In the genomic region with DNA sequence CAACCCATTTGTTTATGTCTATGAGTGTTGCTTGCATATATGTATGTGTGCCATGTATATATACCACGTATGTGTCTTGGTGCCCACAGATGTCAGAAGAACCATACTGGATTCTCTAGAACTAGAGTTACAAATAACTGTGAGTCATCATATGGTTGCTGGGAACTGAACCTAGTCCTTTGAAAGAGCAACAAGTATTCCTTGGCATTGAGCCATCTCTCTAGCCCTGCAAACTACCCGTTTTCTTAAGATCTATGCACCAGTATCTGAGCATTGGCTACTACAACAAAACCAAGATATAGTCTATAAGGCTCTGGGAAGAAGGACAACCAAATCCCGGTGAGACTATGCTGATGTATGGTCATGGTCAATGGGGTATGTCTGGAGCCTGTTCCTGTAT, we compare ENCODE assay signal across 26 mouse cellular contexts. TPM values are rescaled to one million over a fixed set of nuclear protein-coding genes. Genes with fewer than 3 reads are reported as not detected.
"Had no signal": no experiment of that assay in that cellular context is flagged by ENCODE, and none has a peak within 500 bp of the region (broad histone marks: within the 10 kb centered on the region; RNA-seq: fewer than 3 reads in every experiment).

No protein-coding gene starts in this region.

- DNase-seq: gastrocnemius, adult 2 months; gastrocnemius, postnatal 14 days; gastrocnemius, postnatal 36 days; heart, adult 2 months; heart, postnatal 4 days; kidney, adult 11 months; kidney, adult 2 months; kidney, adult 9 months; kidney, postnatal 14 days; kidney, postnatal 36 days; layer of hippocampus, adult 9-11 months; layer of hippocampus, postnatal 36 days; left cerebral cortex, postnatal 4 days had no signal

- H3K4me1 ChIP-seq: heart, embryonic 13.5 days; heart, embryonic 15.5 days; hindbrain, embryonic 10.5 days; hindbrain, embryonic 13.5 days; hindbrain, embryonic 15.5 days; kidney, embryonic 15.5 days; limb, embryonic 13.5 days; limb, embryonic 15.5 days; liver, embryonic 12.5 days had no signal

- H3K4me2 ChIP-seq: heart, embryonic 11.5 days; heart, embryonic 13.5 days; heart, embryonic 15.5 days; hindbrain, embryonic 13.5 days; hindbrain, embryonic 15.5 days; kidney, embryonic 15.5 days; limb, embryonic 13.5 days; limb, embryonic 15.5 days; liver, embryonic 12.5 days had no signal

- H3K9me3 ChIP-seq: heart, embryonic 13.5 days; heart, embryonic 15.5 days; hindbrain, embryonic 10.5 days; hindbrain, embryonic 13.5 days; hindbrain, embryonic 15.5 days; kidney, embryonic 15.5 days; limb, embryonic 13.5 days; limb, embryonic 15.5 days; liver, embryonic 12.5 days had no signal

- H3K27ac ChIP-seq: gastrocnemius, adult 2 months; heart, adult 2 months; heart, embryonic 13.5 days; heart, embryonic 15.5 days; hindbrain, embryonic 10.5 days; hindbrain, embryonic 13.5 days; hindbrain, embryonic 15.5 days; hindbrain, postnatal 0 days; kidney, embryonic 15.5 days; kidney, postnatal 0 days; limb, embryonic 13.5 days; limb, embryonic 15.5 days; liver, embryonic 12.5 days; liver, embryonic 14.5 days had no signal

- H3K27me3 ChIP-seq: heart, embryonic 13.5 days; heart, embryonic 15.5 days; hindbrain, embryonic 13.5 days; hindbrain, embryonic 15.5 days; kidney, embryonic 15.5 days; limb, embryonic 13.5 days; limb, embryonic 15.5 days; liver, embryonic 12.5 days had no signal

- H3K9ac ChIP-seq: heart, embryonic 13.5 days; heart, embryonic 15.5 days; hindbrain, embryonic 13.5 days; hindbrain, embryonic 15.5 days; kidney, embryonic 15.5 days; limb, embryonic 13.5 days; limb, embryonic 15.5 days; liver, embryonic 12.5 days; liver, embryonic 14.5 days had no signal

- H3K4me3 ChIP-seq: gastrocnemius, adult 2 months; heart, adult 2 months; heart, embryonic 13.5 days; heart, embryonic 15.5 days; hindbrain, embryonic 10.5 days; hindbrain, embryonic 13.5 days; hindbrain, embryonic 15.5 days; kidney, embryonic 15.5 days; limb, embryonic 13.5 days; limb, embryonic 15.5 days; liver, embryonic 12.5 days had no signal

- ATAC-seq: hindbrain, postnatal 0 days had no signal

RNA-seq across cellular contexts. Expression of a gene that starts 33.6 kb away (rescaled TPM):
- total RNA-seq: gastrocnemius, adult 2 months; gastrocnemius, postnatal 14 days; gastrocnemius, postnatal 36 days had no signal
